Mouse (Mus musculus) bone marrow macrophage, adult 2 months (primary cell): ENCODE results near the gene Sel1l3.

Source experiments
- CTCF ChIP-seq: IDR thresholded peaks from 2 replicates; pipeline ENCODE4 v1.5.1; 2012; ENCODE audit warnings: low read depth, mild to moderate bottlenecking, low read length, moderate library complexity
- POLR2A ChIP-seq: IDR thresholded peaks from 2 replicates; pipeline ENCODE4 v1.6.1; 2012; ENCODE audit warnings: mild to moderate bottlenecking, low read depth, low read length, borderline replicate concordance

GRCm38 (mm10) chr5:53249431-53250061, 35.8 kb upstream of the Sel1l3 start:
- TF ChIP-seq POLR2A (no peak), CTCF (no peak)
